Mouse (Mus musculus) left cerebral cortex, postnatal 10 days (tissue): ENCODE measurements around the gene Col27a1. TPM values are rescaled to one million over a fixed set of nuclear protein-coding genes. Genes with fewer than 3 reads are reported as not detected.

Experiments
- DNase-seq, 2 experiments: peaks; one replicate each; pipeline ENCODE4 v3.0.0; 2021 to 2022; ENCODE audit warnings: low spot score in 2 of 2, mixed read lengths in 1 of 2; ENCODE audit errors: extremely low spot score in 1 of 2
- intact Hi-C: fragments of 180-260 bp; cut with DNase I; formaldehyde crosslinking; loops from one replicate; pipeline ENCODE4 v1.15.1; 2025
- total RNA-seq, 2 experiments: library from RNA; stranded (reverse); gene quantifications; 2 replicates each; pipeline ENCODE4 v1.2.3; 2021

Gene Col27a1
- 1 to 10 TPM; 2.5 to 3.3 TPM for total RNA-seq

DNA sequence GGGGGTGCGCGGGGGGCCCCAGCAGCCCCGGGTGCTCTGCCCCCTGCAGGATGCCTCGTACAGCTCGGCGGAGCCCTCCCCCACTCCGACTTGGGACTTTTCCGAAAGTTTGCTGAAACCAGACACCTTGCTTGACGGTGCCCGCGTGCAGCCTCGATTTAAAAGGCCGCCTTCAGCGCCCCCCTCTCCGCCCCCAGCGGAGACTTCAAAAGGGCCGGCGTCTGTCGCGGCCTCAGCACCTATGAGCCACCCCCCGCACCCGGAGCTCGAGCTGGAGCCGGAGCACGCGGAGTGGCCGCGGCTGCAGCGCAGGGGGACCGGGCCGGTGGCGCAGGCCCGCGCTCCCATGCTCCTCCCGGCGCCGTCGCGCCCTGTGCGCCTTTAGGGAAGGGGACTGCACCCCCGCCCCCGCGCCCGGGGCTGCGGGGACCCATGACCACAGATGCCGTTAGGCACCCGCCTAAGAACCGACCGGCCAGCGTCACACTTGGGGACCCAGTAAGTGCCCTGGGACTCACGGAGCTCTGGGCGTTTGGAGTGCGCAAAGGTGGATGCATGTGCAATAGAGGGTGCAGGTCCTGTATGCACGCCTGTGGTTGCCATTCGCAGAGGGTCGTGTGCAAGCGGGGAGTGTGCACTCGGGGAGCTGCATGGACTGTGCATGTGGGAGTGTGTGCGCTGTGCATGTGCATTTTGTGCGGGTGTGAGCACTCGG lies at the start of gene Col27a1:
Gene Col27a1, plus strand, starts transcription at position 98 of the 715 bp plus-strand sequence.
- DNase-seq = no peak
- intact Hi-C loops = no loop called here

GRCm38 (mm10) chr4:63165636-63166035 lies 48.2 kb upstream of the Col27a1 start:
- intact Hi-C loops = loop anchor here (5.0 kb wide), 1 partner anchor 142 kb away; no protein-coding TSS in a partner anchor
- DNase-seq = no peak

GRCm38 (mm10) chr4:63166323-63166722 lies 47.5 kb upstream of the Col27a1 start:
- intact Hi-C loops = loop anchor here (5.0 kb wide), 1 partner anchor 141 kb away; no protein-coding TSS in a partner anchor
- no peak for DNase-seq

GRCm38 (mm10) chr4:63170061-63170460 lies 43.7 kb upstream of the Col27a1 start:
- intact Hi-C loops = no loop called here
- DNase-seq = no peak

- intact Hi-C loops = no loop called here
- no peak for DNase-seq
Measured at GRCm38 (mm10) chr4:63171122-63171521, 42.7 kb upstream of the Col27a1 start.

GRCm38 (mm10) chr4:63171969-63172685 lies 41.7 kb upstream of the Col27a1 start, which contains the start of gene Kif12:
Kif12 (minus strand) TSS chr4:63172131.
- intact Hi-C loops = no loop called here
- DNase-seq = no peak

DNA sequence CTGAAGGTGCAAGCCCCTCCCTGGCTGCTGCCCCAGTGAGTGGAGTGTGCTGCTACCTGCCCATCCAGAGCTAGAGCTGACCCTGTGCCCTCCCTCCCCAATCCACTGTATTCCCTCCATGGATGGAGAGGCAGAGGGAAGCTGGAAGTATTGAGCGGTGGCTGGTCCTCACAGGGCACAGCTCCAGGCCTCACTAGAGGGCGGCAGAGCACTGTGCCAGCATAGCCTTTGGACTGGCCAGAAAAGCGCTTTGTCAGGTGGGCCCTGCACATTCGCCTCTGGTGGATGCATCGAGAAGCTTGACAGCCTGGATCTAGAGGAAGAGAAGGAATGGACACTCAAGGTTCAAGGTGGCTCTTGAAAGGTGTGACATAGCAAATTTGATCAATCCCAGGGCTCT lies 32.2 kb upstream of the Col27a1 start:
- DNase-seq = peak; percentile 52 to 77
- intact Hi-C loops = no loop called here

DNA sequence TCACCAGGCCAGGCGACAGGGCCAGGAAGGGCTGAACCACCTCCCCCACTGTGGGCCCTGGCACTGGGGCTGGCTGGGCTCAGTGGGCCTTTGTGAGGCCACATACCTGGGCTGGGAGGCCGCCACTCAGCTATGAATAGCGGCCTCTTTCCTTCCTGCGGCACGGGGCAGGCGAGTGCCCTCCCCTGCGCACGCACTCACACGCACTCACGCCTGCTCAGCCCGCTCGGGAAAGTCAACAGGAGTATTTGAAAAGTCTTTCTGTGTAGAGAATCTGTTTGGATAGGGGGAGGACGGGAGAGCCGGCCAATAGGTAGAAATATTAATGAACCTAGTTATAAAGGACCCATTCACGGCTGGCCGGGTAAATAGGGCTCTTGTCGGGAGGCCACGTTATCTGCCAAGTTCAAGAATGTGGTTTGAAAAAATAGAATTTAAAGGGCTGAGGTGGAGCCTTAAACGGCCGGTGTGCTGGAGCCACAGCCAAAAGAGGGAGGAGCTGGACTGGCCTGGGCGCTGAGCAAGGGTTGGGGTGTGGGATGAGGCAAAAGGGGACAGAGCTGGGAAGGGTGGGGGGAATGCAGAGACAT lies 27.4 kb upstream of the Col27a1 start:
- intact Hi-C loops = loop anchor here (5.0 kb wide), 1 partner anchor 131 kb away; no protein-coding TSS in a partner anchor

GRCm38 (mm10) chr4:63191641-63192040 lies 22.2 kb upstream of the Col27a1 start:
- intact Hi-C loops = no loop called here
- no peak for DNase-seq

More for the DNA sequence above, 27.4 kb upstream of the Col27a1 start:
- peak in 1 of 2 experiments; percentile 13 for DNase-seq

DNA sequence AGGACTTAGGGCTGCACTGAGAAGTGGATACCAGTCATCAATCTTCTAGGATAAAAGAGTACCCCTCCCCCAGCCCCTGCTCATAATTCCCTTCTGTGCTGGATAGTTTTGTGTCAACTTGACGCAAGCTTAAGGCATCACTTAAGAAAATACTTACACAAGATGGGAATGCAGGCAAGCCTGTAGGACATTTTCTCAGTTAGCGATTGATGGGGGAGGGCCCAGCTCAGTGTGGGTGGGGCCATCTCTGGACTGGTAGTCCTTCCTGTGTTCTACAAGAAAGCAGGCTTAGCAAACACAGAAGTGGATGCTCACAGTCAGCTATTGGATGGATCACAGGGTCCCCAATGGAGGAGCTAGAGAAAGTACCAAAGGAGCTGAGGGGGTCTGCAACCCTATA lies 19.4 kb upstream of the Col27a1 start:
- DNase-seq = no peak
- intact Hi-C loops = no loop called here

- intact Hi-C loops = no loop called here
Measured at GRCm38 (mm10) chr4:63199366-63199765, 14.4 kb upstream of the Col27a1 start.

GRCm38 (mm10) chr4:63203874-63204273 lies 9.9 kb upstream of the Col27a1 start:
- DNase-seq = no peak
- intact Hi-C loops = no loop called here

More at GRCm38 (mm10) chr4:63199366-63199765, 14.4 kb upstream of the Col27a1 start:
- DNase-seq = no peak

GRCm38 (mm10) chr4:63205583-63205982 lies 8.2 kb upstream of the Col27a1 start:
- DNase-seq = peak; percentile 58
- intact Hi-C loops = no loop called here

- peak in 1 of 2 experiments; percentile 84 for DNase-seq
- intact Hi-C loops = loop anchor here (1.0 to 5.0 kb wide), 2 partner anchors 47 to 92 kb away; no protein-coding TSS in a partner anchor
Measured at GRCm38 (mm10) chr4:63215185-63215992, 1.6 kb downstream of the Col27a1 start.

- DNase-seq = peak in 1 of 2 experiments; percentile 79
Measured at GRCm38 (mm10) chr4:63215993-63216531, 2.3 kb downstream of the Col27a1 start.

GRCm38 (mm10) chr4:63216566-63216965 lies 2.8 kb downstream of the Col27a1 start:
- intact Hi-C loops = loop anchor here (5.0 kb wide), 1 partner anchor 46 kb away; no protein-coding TSS in a partner anchor
- DNase-seq = no peak

More at GRCm38 (mm10) chr4:63215993-63216531, 2.3 kb downstream of the Col27a1 start:
- intact Hi-C loops = loop anchor here (1.0 to 5.0 kb wide), 2 partner anchors 46 to 91 kb away; no protein-coding TSS in a partner anchor

DNA sequence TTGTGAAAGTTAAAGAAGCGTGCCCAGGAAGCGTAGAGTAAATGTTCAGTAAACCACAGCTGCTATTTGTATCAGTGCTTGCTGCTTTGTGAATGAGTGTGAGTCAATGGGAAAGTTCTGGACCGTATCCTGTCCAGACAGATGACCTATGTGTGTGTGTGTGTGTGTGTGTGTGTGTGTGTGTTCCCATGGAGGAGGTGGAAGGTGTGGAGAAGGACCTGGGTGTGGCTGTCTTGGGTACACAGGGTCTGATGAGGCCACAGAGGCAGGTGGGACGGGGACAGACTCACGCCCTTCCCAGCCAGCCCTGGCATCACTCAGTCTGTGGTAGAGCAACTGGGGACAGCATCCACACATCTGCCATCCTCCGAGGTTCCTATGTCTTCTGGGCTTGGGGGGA lies 3.7 kb downstream of the Col27a1 start:
- intact Hi-C loops = loop anchor here (5.0 kb wide), 1 partner anchor 45 kb away; no protein-coding TSS in a partner anchor
- DNase-seq = no peak

GRCm38 (mm10) chr4:63219059-63219458 lies 5.3 kb downstream of the Col27a1 start:
- intact Hi-C loops = loop anchor here (5.0 kb wide), 1 partner anchor 43 kb away; no protein-coding TSS in a partner anchor
- no peak for DNase-seq
